Mouse (Mus musculus): ENCODE data around the gene Olfr1251.
"Not testable (repeated sequence)": the region's sequence is repeated elsewhere in the genome, so short reads cannot be mapped to it uniquely, and the experiment has no call there.

The Olfr1251 gene

DNA sequence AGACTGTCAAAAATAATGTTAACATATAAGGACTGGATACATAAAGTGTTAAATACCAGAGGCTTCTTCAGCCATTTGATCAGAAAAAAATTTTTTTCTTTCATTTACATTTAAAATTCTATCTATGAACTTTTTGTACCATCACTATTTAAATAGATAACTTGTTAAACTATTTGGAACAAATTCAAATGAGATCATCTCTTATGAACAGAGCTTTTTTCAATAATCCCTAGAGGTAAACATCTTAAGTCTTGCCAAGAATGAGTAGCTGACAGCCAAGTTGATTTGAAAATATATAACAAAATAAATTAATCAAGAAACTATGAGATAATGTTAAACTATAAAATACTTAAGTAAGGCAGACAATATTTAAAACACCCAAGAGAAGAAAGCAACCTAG lies at the start of gene Olfr1251:
Olfr1251 (minus strand) TSS at position 101 of the 400 bp plus-strand sequence.
- no peak for DNase-seq (ENCODE audit: low spot score)

DNA sequence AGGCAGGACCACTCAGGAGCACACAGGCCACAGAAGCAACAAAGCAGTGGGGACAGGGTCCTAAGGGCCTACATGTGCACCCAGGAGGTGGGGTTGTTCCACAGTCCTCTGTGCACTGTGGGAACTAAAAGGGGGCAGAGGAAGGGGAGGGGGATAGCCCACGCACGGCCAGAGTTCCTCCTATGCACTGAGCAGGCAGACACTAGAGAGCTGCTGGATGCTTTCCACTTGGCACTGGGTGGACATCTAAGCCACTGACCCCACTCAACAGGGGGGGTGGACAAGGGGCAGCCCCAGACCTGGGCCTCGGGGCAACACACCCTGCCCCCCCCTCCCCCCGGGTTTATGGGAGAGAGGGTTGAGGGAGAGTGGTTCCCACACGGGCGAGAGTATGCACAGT lies 20.2 kb upstream of the Olfr1251 start:
- DNase-seq (ENCODE audit: low spot score) = no peak

DNA sequence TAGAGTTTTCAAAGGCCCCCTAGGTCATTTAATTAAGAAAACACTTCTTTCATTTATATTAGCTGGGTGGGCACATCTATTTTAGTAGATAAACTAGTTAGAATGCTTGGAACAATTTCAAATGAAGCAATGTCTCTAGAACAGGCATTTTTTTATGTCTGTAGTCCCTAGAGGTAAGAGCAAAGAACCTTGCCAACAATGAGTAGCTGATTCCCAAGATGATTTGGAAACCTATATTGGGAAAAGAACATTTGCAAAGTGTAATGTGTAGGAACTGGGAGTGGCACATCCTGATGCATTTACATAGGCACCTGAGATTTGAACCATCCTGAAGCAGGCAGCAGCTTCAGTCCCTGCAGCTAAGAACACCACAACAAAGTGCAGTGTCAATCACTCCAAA lies 10.4 kb downstream of the Olfr1251 start, which contains the start of gene Olfr1250:
Olfr1250 (minus strand) TSS at position 101 of the 400 bp plus-strand sequence.
- no peak for DNase-seq (ENCODE audit: low spot score)

DNA sequence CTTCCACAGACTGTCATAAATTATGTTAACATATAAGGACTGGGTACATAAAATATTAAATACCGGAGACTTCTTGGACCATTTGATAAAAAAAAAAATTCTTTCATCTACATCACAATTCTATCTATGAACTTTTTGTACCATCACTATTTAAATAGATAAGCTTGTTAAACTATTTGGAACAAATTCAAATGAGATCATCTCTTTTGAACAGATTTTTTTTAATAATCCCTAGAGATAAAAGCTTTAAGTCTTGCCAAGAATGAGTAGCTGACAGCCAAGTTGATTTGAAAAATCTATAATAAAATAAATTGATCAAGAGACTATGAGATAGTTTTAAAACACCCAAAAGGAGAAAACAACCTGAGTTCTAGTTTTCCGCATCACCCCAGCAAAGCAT lies 36.9 kb downstream of the Olfr1251 start, which contains the start of gene Olfr1249:
Olfr1249 (minus strand) TSS at position 101 of the 400 bp plus-strand sequence.
- no peak for DNase-seq (ENCODE audit: low spot score)

DNA sequence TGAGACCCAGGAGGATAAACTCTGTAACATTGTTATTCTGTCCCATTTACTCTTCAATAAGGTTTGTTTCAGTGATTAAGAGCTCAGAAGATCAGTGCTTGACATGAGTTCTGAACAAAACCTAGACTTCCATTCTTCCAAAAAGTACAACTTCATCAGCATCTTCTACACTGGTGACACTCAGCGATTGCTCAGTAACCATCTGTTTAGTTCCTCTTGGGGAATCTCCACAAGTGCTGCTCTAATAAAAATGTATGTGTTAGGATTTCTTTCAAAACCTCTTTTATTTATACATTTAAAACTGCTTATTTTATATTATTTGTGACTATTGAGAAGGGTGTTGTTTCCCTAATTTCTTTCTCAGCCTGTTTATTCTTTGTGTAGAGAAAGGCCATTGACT lies 53.6 kb downstream of the Olfr1251 start, which contains the start of gene Olfr1248:
Olfr1248 (minus strand) TSS at position 101 of the 400 bp plus-strand sequence.
- not testable (repeated sequence) for DNase-seq (ENCODE audit: low spot score)
